Mouse (Mus musculus) CH12.LX (cell line): ENCODE measurements around the gene Atp5h. TPM values are rescaled to one million over a fixed set of nuclear protein-coding genes. Genes with fewer than 3 reads are reported as not detected.

Source experiments
- DNase-seq: peaks from one replicate; pipeline ENCODE4 v3.0.0-alpha.2; 2013; ENCODE audit errors: extremely low read depth
- H3K27ac ChIP-seq: 2 replicates; pipeline ENCODE4 v1.5.1; 2012; ENCODE audit warnings: low read depth, mild to moderate bottlenecking, control low read depth, moderate library complexity; ENCODE audit not compliant: insufficient read depth
- H3K27me3 ChIP-seq: replicated peaks from 2 replicates; pipeline ENCODE3; 2012; ENCODE audit warnings: inconsistent platforms
- H3K36me3 ChIP-seq, 2 experiments: replicated peaks in 1 of 2; 2 replicates each; pipeline versions ENCODE3 to v1.6.1; 2012; ENCODE audit warnings: inconsistent platforms in 1 of 2, low read length in 1 of 2, mild to moderate bottlenecking in 1 of 2, mixed read lengths in 1 of 2, moderate library complexity in 1 of 2; ENCODE audit not compliant: control insufficient read depth in 1 of 2, insufficient read depth in 1 of 2
- H3K4me1 ChIP-seq, 2 experiments: 2 replicates each; pipeline ENCODE4 v1.6.1; 2012; ENCODE audit warnings: inconsistent platforms in 1 of 2, moderate library complexity in 1 of 2; ENCODE audit not compliant: insufficient read depth in 2 of 2, control insufficient read depth in 1 of 2
- H3K4me2 ChIP-seq: 2 replicates; pipeline ENCODE4 v1.6.1; 2012; ENCODE audit warnings: low read depth, mild to moderate bottlenecking, control low read depth; ENCODE audit not compliant: poor library complexity, insufficient read depth, severe bottlenecking
- H3K4me3 ChIP-seq, 3 experiments: fragments of 150-350 bp in 1 of 3; sonication (generic) in 1 of 3; replicated peaks in 1 of 3; 2 replicates each; pipeline versions ENCODE3 to v1.5.1; 2011 to 2012; ENCODE audit warnings: low read depth in 2 of 3, low read length in 2 of 3, mild to moderate bottlenecking in 2 of 3, moderate library complexity in 2 of 3, control low read depth in 1 of 3, improper control_type of control experiment in 1 of 3, inconsistent platforms in 1 of 3, mixed read lengths in 1 of 3; ENCODE audit not compliant: poor library complexity in 1 of 3
- H3K79me2 ChIP-seq: replicated peaks from 2 replicates; pipeline ENCODE4 v1.6.1; 2012; ENCODE audit warnings: mild to moderate bottlenecking, moderate library complexity; ENCODE audit not compliant: control insufficient read depth, poor library complexity, insufficient read depth, severe bottlenecking; ENCODE audit errors: extremely low read depth
- H3K9ac ChIP-seq: 2 replicates; pipeline ENCODE4 v1.6.1; 2012; ENCODE audit warnings: low read depth, mild to moderate bottlenecking, control low read depth, moderate library complexity; ENCODE audit not compliant: insufficient read depth
- H3K9me3 ChIP-seq: replicated peaks from 2 replicates; pipeline ENCODE3; 2012; ENCODE audit warnings: low read length, inconsistent platforms, mixed read lengths
- CHD2 ChIP-seq: IDR thresholded peaks from 2 replicates; pipeline ENCODE4 v1.6.1; 2011; ENCODE audit warnings: low read length, improper control_type of control experiment
- CTCF ChIP-seq, 2 experiments: IDR thresholded peaks in 1 of 2; conservative IDR thresholded peaks in 1 of 2; 2 replicates each; pipeline ENCODE4 v1.5.1; 2011 to 2012; ENCODE audit warnings: low read depth in 2 of 2, low read length in 2 of 2, improper control_type of control experiment in 1 of 2, inconsistent platforms in 1 of 2, mild to moderate bottlenecking in 1 of 2, moderate library complexity in 1 of 2
- E2F4 ChIP-seq: IDR thresholded peaks from 2 replicates; pipeline ENCODE4 v1.6.1; 2011; ENCODE audit warnings: low read depth, low read length, improper control_type of control experiment; ENCODE audit not compliant: insufficient replicate concordance
- ELF1 ChIP-seq: IDR thresholded peaks from 2 replicates; pipeline ENCODE4 v1.6.1; 2014; ENCODE audit warnings: low read depth, mild to moderate bottlenecking, inconsistent platforms, low read length, improper control_type of control experiment
- ETS1 ChIP-seq: conservative IDR thresholded peaks from 2 replicates; pipeline ENCODE4 v1.6.1; 2012; ENCODE audit warnings: low read depth, mild to moderate bottlenecking, inconsistent platforms, low read length, improper control_type of control experiment, moderate library complexity
- GABPA ChIP-seq: IDR thresholded peaks from 2 replicates; pipeline ENCODE4 v1.6.1; 2012; ENCODE audit warnings: low read depth, low read length, improper control_type of control experiment, inconsistent platforms; ENCODE audit not compliant: insufficient replicate concordance
- HCFC1 ChIP-seq: IDR thresholded peaks from 2 replicates; pipeline ENCODE4 v1.6.1; 2012; ENCODE audit warnings: low read depth, mild to moderate bottlenecking, inconsistent platforms, low read length, improper control_type of control experiment
- JUN ChIP-seq: IDR thresholded peaks from 2 replicates; pipeline ENCODE4 v1.6.1; 2011; ENCODE audit warnings: low read depth, mild to moderate bottlenecking, low read length, improper control_type of control experiment, moderate library complexity; ENCODE audit not compliant: insufficient read depth
- JUND ChIP-seq: conservative IDR thresholded peaks from 2 replicates; pipeline ENCODE4 v1.6.1; 2011; ENCODE audit warnings: low read depth, low read length, improper control_type of control experiment
- KAT2A ChIP-seq: IDR thresholded peaks from 2 replicates; pipeline ENCODE4 v1.6.1; 2012; ENCODE audit warnings: low read length, improper control_type of control experiment, inconsistent platforms; ENCODE audit not compliant: insufficient replicate concordance
- MAX ChIP-seq: IDR thresholded peaks from 2 replicates; pipeline ENCODE4 v1.6.1; 2011; ENCODE audit warnings: low read length, improper control_type of control experiment
- MAZ ChIP-seq: IDR thresholded peaks from 2 replicates; pipeline ENCODE4 v1.6.1; 2012; ENCODE audit warnings: low read depth, mild to moderate bottlenecking, inconsistent platforms, low read length, improper control_type of control experiment, moderate library complexity
- MEF2A ChIP-seq: IDR thresholded peaks from 2 replicates; pipeline ENCODE4 v1.6.1; 2014; ENCODE audit warnings: low read depth, mild to moderate bottlenecking, inconsistent platforms, low read length, improper control_type of control experiment, borderline replicate concordance
- MXI1 ChIP-seq: IDR thresholded peaks from 2 replicates; pipeline ENCODE4 v1.6.1; 2011; ENCODE audit warnings: mild to moderate bottlenecking, low read depth, low read length, improper control_type of control experiment
- NRF1 ChIP-seq: IDR thresholded peaks from 2 replicates; pipeline ENCODE4 v1.6.1; 2014; ENCODE audit warnings: low read depth, mild to moderate bottlenecking, inconsistent platforms, low read length, improper control_type of control experiment, moderate library complexity
- POLR2A ChIP-seq: IDR thresholded peaks from 2 replicates; pipeline ENCODE4 v1.6.1; 2011; ENCODE audit warnings: low read depth, mild to moderate bottlenecking, improper control_type of control experiment, low read length
- RAD21 ChIP-seq: IDR thresholded peaks from 2 replicates; pipeline ENCODE4 v1.6.1; 2011; ENCODE audit warnings: low read depth, mild to moderate bottlenecking, low read length, improper control_type of control experiment, moderate library complexity
- RCOR1 ChIP-seq: conservative IDR thresholded peaks from 2 replicates; pipeline ENCODE4 v1.6.1; 2012; ENCODE audit warnings: low read depth, mild to moderate bottlenecking, inconsistent platforms, low read length, improper control_type of control experiment
- SIN3A ChIP-seq: IDR thresholded peaks from 2 replicates; pipeline ENCODE4 v1.6.1; 2012; ENCODE audit warnings: low read length, improper control_type of control experiment, inconsistent platforms
- USF1 ChIP-seq: IDR thresholded peaks from 2 replicates; pipeline ENCODE4 v1.6.1; 2014; ENCODE audit warnings: low read depth, mild to moderate bottlenecking, inconsistent platforms, low read length, improper control_type of control experiment
- USF2 ChIP-seq: conservative IDR thresholded peaks from 2 replicates; pipeline ENCODE4 v1.6.1; 2011; ENCODE audit warnings: low read depth, low read length, improper control_type of control experiment
- ZNF384 ChIP-seq: IDR thresholded peaks from 2 replicates; pipeline ENCODE4 v1.6.1; 2012; ENCODE audit warnings: low read depth, low read length, improper control_type of control experiment, inconsistent platforms
- dilution Hi-C: fragments of 300-500 bp; cut with MboI; formaldehyde crosslinking; loops from 2 replicates; pipeline ENCODE4 v1.14.3; 2020; ENCODE audit warnings: low sequenced_read_pairs; ENCODE audit not compliant: extremely low pct_unique_long_range_greater_than_20kb, extremely low pct_ligation_motif_present
- in situ Hi-C: fragments of 300-500 bp; cut with MboI; formaldehyde crosslinking; loops from 3 replicates; pipeline ENCODE4 v1.14.3; 2019; ENCODE audit warnings: low sequenced_read_pairs, low pct_ligation_motif_present, low pct_unique_long_range_greater_than_20kb, mixed read lengths
- polyA plus RNA-seq: library from polyadenylated mRNA; unstranded; fragments of >175 nt; gene quantifications from 2 replicates; pipeline ENCODE4 v1.2.1, GENCODE M21; 2012; ENCODE audit warnings: low read depth; ENCODE audit not compliant: insufficient read length
- total RNA-seq, 2 experiments: library from RNA; depleted of rRNA; stranded (reverse); fragments of 300-350 nt in 1 of 2; fragments of >200 nt in 1 of 2; gene quantifications; 2 replicates each; pipeline ENCODE4 v1.2.3; 2012 to 2014

The Atp5h gene
- total and polyA plus RNA-seq, 3 experiments: 500 to 711 (median 671) TPM

GRCm38 (mm10) chr11:115372737-115373136 is 47.0 kb downstream of the Atp5h start:
- H3K4me3 ChIP-seq: no peak overlapping the region
- no peaks in the 10 kb centered on the region for H3K9me3 ChIP-seq
- in situ Hi-C loops: no loop called here
- TF ChIP-seq NRF1: no peak
- TF ChIP-seq ELF1: no peak
- TF ChIP-seq POLR2A: no peak
- no peak for TF ChIP-seq SIN3A
- TF ChIP-seq RCOR1: no peak
- peak in 1 of 2 experiments; percentile 71; a peak in 2 of 4 replicates for TF ChIP-seq CTCF (conservative IDR thresholded peaks at IDR 0.05 in 1 of 2, IDR thresholded peaks at IDR 0.05 in 1 of 2; ENCODE audit: low read depth in 2 of 2, low read length in 2 of 2)
- TF ChIP-seq CHD2: no peak
- H3K9ac ChIP-seq: no peak overlapping the region
- no peak overlapping the region for H3K27ac ChIP-seq
- no peak for DNase-seq
- H3K4me2 ChIP-seq: no peak overlapping the region
- H3K79me2 ChIP-seq: no peaks in the 10 kb centered on the region
- H3K27me3 ChIP-seq: peaks cover 92% of the 10 kb centered on the region
- H3K36me3 ChIP-seq: no peaks in the 10 kb centered on the region
- H3K4me1 ChIP-seq: peaks cover 5 to 10% of the 10 kb centered on the region in 2 experiments
- dilution Hi-C loops: no loop called here

- Histone ChIP-seq H3K9ac (no peak overlapping the region), H3K4me3 (no peak overlapping the region), H3K27me3 (peaks cover 95% of the 10 kb centered on the region), H3K36me3 (no peaks in the 10 kb centered on the region), H3K4me1 (peaks cover 12% of the 10 kb centered on the region in 2 experiments), H3K9me3 (no peaks in the 10 kb centered on the region), H3K4me2 (no peak overlapping the region), H3K27ac (no peak overlapping the region), H3K79me2 (no peaks in the 10 kb centered on the region)
- in situ Hi-C loops (no loop called here), dilution Hi-C loops (no loop called here)
- TF ChIP-seq E2F4 (no peak), MAZ (no peak), GABPA (no peak), MAX (no peak), HCFC1 (no peak), ZNF384 (no peak), NRF1 (no peak), JUN (no peak), MEF2A (no peak)
- DNase-seq: no peak
These were observed 47.7 kb downstream of the Atp5h start for GRCm38 (mm10) chr11:115372015-115372414.

DNA sequence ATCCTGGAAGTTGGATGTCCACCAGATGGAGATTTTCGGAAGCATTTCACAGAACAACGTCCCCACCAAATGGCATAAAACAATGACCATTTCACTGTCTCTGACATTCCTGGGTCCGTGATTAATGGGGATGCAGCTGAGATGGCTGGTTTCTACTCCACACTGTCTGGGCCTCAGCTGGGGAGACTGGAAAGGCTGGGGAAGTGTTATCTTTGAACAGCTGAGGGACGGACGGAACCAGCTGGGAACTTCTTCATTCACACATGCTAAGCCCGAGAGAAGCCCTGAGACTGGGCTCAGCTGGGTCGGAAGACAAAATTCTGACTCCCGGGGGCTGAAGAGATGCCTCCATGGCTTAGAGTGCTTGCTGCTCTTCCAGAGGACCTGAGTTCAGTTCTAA is 48.4 kb downstream of the Atp5h start:
- Histone ChIP-seq H3K9ac (no peak overlapping the region), H3K27ac (no peak overlapping the region)
- dilution Hi-C loops: no loop called here
- TF ChIP-seq MAX: no peak
- no peak for TF ChIP-seq RCOR1
- TF ChIP-seq JUND: no peak
- no peak for TF ChIP-seq KAT2A
- no peak for TF ChIP-seq USF2
- TF ChIP-seq USF1: no peak
- no peak for TF ChIP-seq MXI1
- no peak for TF ChIP-seq ZNF384
- no peak for TF ChIP-seq ETS1
- no peak for TF ChIP-seq RAD21
- TF ChIP-seq, all 38 proteins: peak for 0
- in situ Hi-C loops: no loop called here
- Histone ChIP-seq H3K36me3 (no peaks in the 10 kb centered on the region), H3K9me3 (no peaks in the 10 kb centered on the region), H3K4me2 (no peak overlapping the region), H3K79me2 (no peaks in the 10 kb centered on the region), H3K4me1 (peaks cover 12 to 14% of the 10 kb centered on the region in 2 experiments), H3K4me3 (no peak overlapping the region), H3K27me3 (peaks cover 96% of the 10 kb centered on the region)
- no peak for DNase-seq
